Mouse (Mus musculus) CH12.LX (cell line): Measurements from ENCODE around the gene Cpz. TPM values are rescaled to one million over a fixed set of nuclear protein-coding genes. Genes with fewer than 3 reads are reported as not detected.
A peak's percentile ranks its signal among the peaks of the same experiment; 100 is the strongest.

Experiments used
- DNase-seq: peaks from one replicate; pipeline ENCODE4 v3.0.0-alpha.2; 2013; ENCODE audit errors: extremely low read depth
- H3K27ac ChIP-seq: 2 replicates; pipeline ENCODE4 v1.5.1; 2012; ENCODE audit warnings: low read depth, mild to moderate bottlenecking, control low read depth, moderate library complexity; ENCODE audit not compliant: insufficient read depth
- H3K27me3 ChIP-seq: replicated peaks from 2 replicates; pipeline ENCODE3; 2012; ENCODE audit warnings: inconsistent platforms
- H3K36me3 ChIP-seq, 2 experiments: replicated peaks in 1 of 2; 2 replicates each; pipeline versions ENCODE3 to v1.6.1; 2012; ENCODE audit warnings: inconsistent platforms in 1 of 2, low read length in 1 of 2, mild to moderate bottlenecking in 1 of 2, mixed read lengths in 1 of 2, moderate library complexity in 1 of 2; ENCODE audit not compliant: control insufficient read depth in 1 of 2, insufficient read depth in 1 of 2
- H3K4me1 ChIP-seq, 2 experiments: 2 replicates each; pipeline ENCODE4 v1.6.1; 2012; ENCODE audit warnings: inconsistent platforms in 1 of 2, moderate library complexity in 1 of 2; ENCODE audit not compliant: insufficient read depth in 2 of 2, control insufficient read depth in 1 of 2
- H3K4me2 ChIP-seq: 2 replicates; pipeline ENCODE4 v1.6.1; 2012; ENCODE audit warnings: low read depth, mild to moderate bottlenecking, control low read depth; ENCODE audit not compliant: poor library complexity, insufficient read depth, severe bottlenecking
- H3K4me3 ChIP-seq, 3 experiments: fragments of 150-350 bp in 1 of 3; sonication (generic) in 1 of 3; replicated peaks in 1 of 3; 2 replicates each; pipeline versions ENCODE3 to v1.5.1; 2011 to 2012; ENCODE audit warnings: low read depth in 2 of 3, low read length in 2 of 3, mild to moderate bottlenecking in 2 of 3, moderate library complexity in 2 of 3, control low read depth in 1 of 3, improper control_type of control experiment in 1 of 3, inconsistent platforms in 1 of 3, mixed read lengths in 1 of 3; ENCODE audit not compliant: poor library complexity in 1 of 3
- H3K79me2 ChIP-seq: replicated peaks from 2 replicates; pipeline ENCODE4 v1.6.1; 2012; ENCODE audit warnings: mild to moderate bottlenecking, moderate library complexity; ENCODE audit not compliant: control insufficient read depth, poor library complexity, insufficient read depth, severe bottlenecking; ENCODE audit errors: extremely low read depth
- H3K9ac ChIP-seq: 2 replicates; pipeline ENCODE4 v1.6.1; 2012; ENCODE audit warnings: low read depth, mild to moderate bottlenecking, control low read depth, moderate library complexity; ENCODE audit not compliant: insufficient read depth
- H3K9me3 ChIP-seq: replicated peaks from 2 replicates; pipeline ENCODE3; 2012; ENCODE audit warnings: low read length, inconsistent platforms, mixed read lengths
- CTCF ChIP-seq, 2 experiments: IDR thresholded peaks in 1 of 2; conservative IDR thresholded peaks in 1 of 2; 2 replicates each; pipeline ENCODE4 v1.5.1; 2011 to 2012; ENCODE audit warnings: low read depth in 2 of 2, low read length in 2 of 2, improper control_type of control experiment in 1 of 2, inconsistent platforms in 1 of 2, mild to moderate bottlenecking in 1 of 2, moderate library complexity in 1 of 2
- E2F4 ChIP-seq: IDR thresholded peaks from 2 replicates; pipeline ENCODE4 v1.6.1; 2011; ENCODE audit warnings: low read depth, low read length, improper control_type of control experiment; ENCODE audit not compliant: insufficient replicate concordance
- JUND ChIP-seq: conservative IDR thresholded peaks from 2 replicates; pipeline ENCODE4 v1.6.1; 2011; ENCODE audit warnings: low read depth, low read length, improper control_type of control experiment
- MEF2A ChIP-seq: IDR thresholded peaks from 2 replicates; pipeline ENCODE4 v1.6.1; 2014; ENCODE audit warnings: low read depth, mild to moderate bottlenecking, inconsistent platforms, low read length, improper control_type of control experiment, borderline replicate concordance
- PAX5 ChIP-seq: IDR thresholded peaks from 2 replicates; pipeline ENCODE4 v1.6.1; 2012; ENCODE audit warnings: low read length, inconsistent platforms, mixed read lengths
- POLR2A ChIP-seq: IDR thresholded peaks from 2 replicates; pipeline ENCODE4 v1.6.1; 2011; ENCODE audit warnings: low read depth, mild to moderate bottlenecking, improper control_type of control experiment, low read length
- RAD21 ChIP-seq: IDR thresholded peaks from 2 replicates; pipeline ENCODE4 v1.6.1; 2011; ENCODE audit warnings: low read depth, mild to moderate bottlenecking, low read length, improper control_type of control experiment, moderate library complexity
- RCOR1 ChIP-seq: conservative IDR thresholded peaks from 2 replicates; pipeline ENCODE4 v1.6.1; 2012; ENCODE audit warnings: low read depth, mild to moderate bottlenecking, inconsistent platforms, low read length, improper control_type of control experiment
- SIN3A ChIP-seq: IDR thresholded peaks from 2 replicates; pipeline ENCODE4 v1.6.1; 2012; ENCODE audit warnings: low read length, improper control_type of control experiment, inconsistent platforms
- ZKSCAN1 ChIP-seq: IDR thresholded peaks from 2 replicates; pipeline ENCODE4 v1.6.1; 2012; ENCODE audit warnings: low read depth, inconsistent platforms, low read length, improper control_type of control experiment, borderline replicate concordance
- ZNF384 ChIP-seq: IDR thresholded peaks from 2 replicates; pipeline ENCODE4 v1.6.1; 2012; ENCODE audit warnings: low read depth, low read length, improper control_type of control experiment, inconsistent platforms
- dilution Hi-C: fragments of 300-500 bp; cut with MboI; formaldehyde crosslinking; loops from 2 replicates; pipeline ENCODE4 v1.14.3; 2020; ENCODE audit warnings: low sequenced_read_pairs; ENCODE audit not compliant: extremely low pct_unique_long_range_greater_than_20kb, extremely low pct_ligation_motif_present
- in situ Hi-C: fragments of 300-500 bp; cut with MboI; formaldehyde crosslinking; loops from 3 replicates; pipeline ENCODE4 v1.14.3; 2019; ENCODE audit warnings: low sequenced_read_pairs, low pct_ligation_motif_present, low pct_unique_long_range_greater_than_20kb, mixed read lengths
- polyA plus RNA-seq: library from polyadenylated mRNA; unstranded; fragments of >175 nt; gene quantifications from 2 replicates; pipeline ENCODE4 v1.2.1, GENCODE M21; 2012; ENCODE audit warnings: low read depth; ENCODE audit not compliant: insufficient read length
- total RNA-seq, 2 experiments: library from RNA; depleted of rRNA; stranded (reverse); fragments of 300-350 nt in 1 of 2; fragments of >200 nt in 1 of 2; gene quantifications; 2 replicates each; pipeline ENCODE4 v1.2.3; 2012 to 2014

The Cpz gene
- total and polyA plus RNA-seq, 3 experiments: not detected

DNA sequence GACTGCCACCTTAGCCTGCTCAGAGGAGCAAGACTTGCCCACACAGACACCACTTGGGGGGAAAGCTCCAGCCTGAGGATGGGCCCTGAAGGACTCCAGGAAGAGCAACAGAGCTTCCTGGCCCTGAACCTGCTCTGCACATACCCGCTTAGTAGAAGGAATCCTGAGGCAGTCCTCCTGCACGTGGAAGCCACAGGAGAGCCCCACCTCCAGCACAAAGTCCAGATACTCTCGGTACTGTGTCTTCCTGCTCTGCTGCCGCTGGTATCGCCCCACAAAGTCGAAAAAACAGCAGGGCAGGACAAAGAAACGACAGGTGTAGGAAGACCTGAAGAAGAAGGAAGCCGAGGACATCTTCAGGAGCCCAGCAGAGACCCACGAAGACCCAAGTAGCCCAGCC is 39.7 kb upstream of the Cpz start:
- H3K27me3 ChIP-seq: no peaks in the 10 kb centered on the region
- H3K79me2 ChIP-seq: no peaks in the 10 kb centered on the region
- H3K9ac ChIP-seq: no peak overlapping the region
- H3K4me3 ChIP-seq: no peak overlapping the region
- DNase-seq: no peak
- H3K4me2 ChIP-seq: no peak overlapping the region
- dilution Hi-C loops: no loop called here
- in situ Hi-C loops: no loop called here
- H3K27ac ChIP-seq: no peak overlapping the region
- H3K4me1 ChIP-seq: no peaks in the 10 kb centered on the region
- no peaks in the 10 kb centered on the region for H3K9me3 ChIP-seq
- H3K36me3 ChIP-seq: peaks cover 87 to 97% of the 10 kb centered on the region in 2 experiments
- TF ChIP-seq POLR2A (no peak), MEF2A (no peak)

DNA sequence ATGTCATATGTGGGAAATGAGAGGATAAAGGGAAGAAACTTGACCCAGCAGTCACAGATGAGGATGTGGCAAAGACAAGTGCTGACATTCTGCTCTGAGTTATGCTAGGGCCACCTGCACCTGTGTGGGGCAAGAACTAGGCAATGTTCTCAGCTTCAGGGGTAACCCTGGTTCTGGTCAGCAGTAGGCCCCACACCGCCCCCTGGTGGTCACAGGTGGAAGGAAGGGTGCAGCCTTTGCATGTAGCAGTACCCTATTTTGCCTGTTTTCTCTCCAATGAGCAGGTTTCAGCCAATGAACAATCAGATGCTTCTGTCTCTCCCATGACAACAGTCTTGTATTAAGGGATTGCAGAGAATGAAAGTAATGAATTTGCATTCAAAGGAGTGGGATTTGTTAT is 38.0 kb upstream of the Cpz start:
- no peak overlapping the region for H3K4me3 ChIP-seq
- in situ Hi-C loops (no loop called here), dilution Hi-C loops (no loop called here)
- TF ChIP-seq CTCF (conservative IDR thresholded peaks at IDR 0.05 in 1 of 2, IDR thresholded peaks at IDR 0.05 in 1 of 2; ENCODE audit: low read depth in 2 of 2, low read length in 2 of 2) (peak; percentile 72 to 93), RCOR1 (no peak)
- H3K4me2 ChIP-seq: no peak overlapping the region
- no peaks in the 10 kb centered on the region for H3K4me1 ChIP-seq
- no peaks in the 10 kb centered on the region for H3K79me2 ChIP-seq
- H3K9ac ChIP-seq: no peak overlapping the region
- H3K36me3 ChIP-seq: peaks cover 90 to 99% of the 10 kb centered on the region in 2 experiments
- no peak overlapping the region for H3K27ac ChIP-seq
- H3K27me3 ChIP-seq: no peaks in the 10 kb centered on the region
- DNase-seq: peak; percentile 57
- H3K9me3 ChIP-seq: no peaks in the 10 kb centered on the region

DNA sequence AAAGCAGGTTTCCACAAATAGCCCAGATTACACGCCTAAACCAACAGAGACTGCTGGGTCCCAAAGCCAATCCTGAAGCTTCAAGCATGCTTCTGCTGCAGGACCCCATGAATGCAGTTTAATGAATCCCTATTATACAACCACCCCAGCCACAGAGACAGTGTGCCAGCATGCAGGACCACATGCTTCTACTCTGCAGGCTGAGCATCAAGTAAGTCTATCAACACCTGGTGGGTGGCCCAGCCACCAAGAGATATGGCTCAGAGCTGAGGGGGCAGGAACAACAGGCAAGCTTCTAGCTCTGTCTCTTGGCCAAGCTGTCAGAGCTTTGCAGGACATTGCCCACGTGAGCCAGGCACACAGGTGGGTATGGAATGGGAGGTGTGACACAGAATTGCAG is 37.1 kb upstream of the Cpz start:
- H3K36me3 ChIP-seq: peaks cover 89 to 99% of the 10 kb centered on the region in 2 experiments
- no peak overlapping the region for H3K4me2 ChIP-seq
- no peaks in the 10 kb centered on the region for H3K4me1 ChIP-seq
- no peak overlapping the region for H3K9ac ChIP-seq
- in situ Hi-C loops: no loop called here
- DNase-seq: no peak
- no peaks in the 10 kb centered on the region for H3K79me2 ChIP-seq
- H3K4me3 ChIP-seq: no peak overlapping the region
- no peaks in the 10 kb centered on the region for H3K27me3 ChIP-seq
- TF ChIP-seq PAX5 (no peak), E2F4 (no peak), SIN3A (no peak), ZNF384 (no peak)
- dilution Hi-C loops: no loop called here
- no peaks in the 10 kb centered on the region for H3K9me3 ChIP-seq
- no peak overlapping the region for H3K27ac ChIP-seq

DNA sequence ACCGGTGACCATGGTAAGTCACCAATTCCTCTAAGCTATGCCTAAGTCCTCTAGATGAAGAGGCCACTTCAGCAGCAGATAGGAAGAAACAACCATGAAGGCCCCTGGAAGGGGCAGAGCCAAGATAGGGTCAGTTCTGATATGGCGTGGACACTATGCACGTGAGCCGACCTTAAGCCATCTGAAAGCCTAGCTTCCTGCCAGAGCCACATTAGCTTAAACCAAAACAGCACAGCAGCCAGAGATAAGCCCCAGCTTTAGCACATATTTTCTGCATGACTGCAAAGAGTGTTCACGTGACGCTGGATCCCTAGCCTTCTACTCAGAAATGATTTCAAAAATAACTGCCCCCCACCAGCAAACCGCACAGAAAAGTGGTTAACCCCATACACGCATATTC is 33.9 kb upstream of the Cpz start:
- in situ Hi-C loops: no loop called here
- Histone ChIP-seq H3K27me3 (no peaks in the 10 kb centered on the region), H3K4me1 (no peaks in the 10 kb centered on the region), H3K27ac (no peak overlapping the region), H3K4me3 (no peak overlapping the region)
- DNase-seq: no peak
- TF ChIP-seq ZKSCAN1 (no peak), POLR2A (no peak), SIN3A (no peak), RAD21 (no peak), E2F4 (no peak), JUND (no peak), RCOR1 (no peak)
- TF ChIP-seq, all 38 proteins: peak for 0
- Histone ChIP-seq H3K36me3 (peaks cover 83 to 97% of the 10 kb centered on the region in 2 experiments), H3K9ac (no peak overlapping the region), H3K79me2 (no peaks in the 10 kb centered on the region), H3K9me3 (no peaks in the 10 kb centered on the region), H3K4me2 (no peak overlapping the region)
- dilution Hi-C loops: no loop called here
